Mouse (Mus musculus) hindbrain, embryonic 13.5 days (tissue): ENCODE results near the gene Gm20716. TPM values are rescaled to one million over a fixed set of nuclear protein-coding genes. Genes with fewer than 3 reads are reported as not detected.

Source experiments
- ATAC-seq: fragments of 200-750 bp; cut with Nextera tagmentation; 2 replicates; pipeline ENCODE4 v1.8.0; 2017; ENCODE audit warnings: moderate TSS enrichment; ENCODE audit not compliant: low FRiP score
- H3K27ac ChIP-seq: fragments of 300-500 bp; sonication (generic); 2 replicates; pipeline ENCODE4 v1.5.1; 2015; ENCODE audit warnings: inconsistent platforms, mild to moderate bottlenecking, moderate library complexity
- H3K27me3 ChIP-seq: fragments of 300-500 bp; sonication (generic); 2 replicates; pipeline ENCODE4 v1.6.1; 2015; ENCODE audit warnings: mild to moderate bottlenecking, inconsistent platforms
- H3K36me3 ChIP-seq: fragments of 300-500 bp; sonication (generic); 2 replicates; pipeline ENCODE4 v1.6.1; 2015; ENCODE audit warnings: mild to moderate bottlenecking, inconsistent platforms
- H3K4me1 ChIP-seq: fragments of 300-500 bp; sonication (generic); replicated peaks from 2 replicates; pipeline ENCODE4 v1.6.1; 2015; ENCODE audit warnings: inconsistent platforms
- H3K4me2 ChIP-seq: fragments of 300-500 bp; sonication (generic); 2 replicates; pipeline ENCODE4 v1.6.1; 2015; ENCODE audit warnings: inconsistent platforms, mild to moderate bottlenecking, moderate library complexity
- H3K4me3 ChIP-seq: fragments of 300-500 bp; sonication (generic); 2 replicates; pipeline ENCODE4 v1.5.1; 2015; ENCODE audit warnings: mild to moderate bottlenecking, inconsistent platforms
- H3K9ac ChIP-seq: fragments of 300-500 bp; sonication (generic); 2 replicates; pipeline ENCODE4 v1.6.1; 2015; ENCODE audit warnings: mild to moderate bottlenecking, inconsistent platforms
- H3K9me3 ChIP-seq: fragments of 300-500 bp; sonication (generic); 2 replicates; pipeline ENCODE4 v1.6.1; 2016; ENCODE audit warnings: inconsistent platforms
- WGBS: fragments of 180-500 bp; shearing (Covaris S2); methylation state at CpG from one replicate; pipeline ENCODE4 v1.1.7; 2015; 5-methylcytosine and 5-hydroxymethylcytosine counted together
- polyA plus RNA-seq: library from polyadenylated mRNA; unstranded; fragments of >200 nt; fragmentation: Nextera tagmentation; extraction: Ambion mirVana; gene quantifications from 2 replicates; pipeline ENCODE4 v1.2.1, GENCODE M21; 2015

The Gm20716 gene
- polyA plus RNA-seq, 1 experiment from 2014 or later = 23.1 TPM

DNA sequence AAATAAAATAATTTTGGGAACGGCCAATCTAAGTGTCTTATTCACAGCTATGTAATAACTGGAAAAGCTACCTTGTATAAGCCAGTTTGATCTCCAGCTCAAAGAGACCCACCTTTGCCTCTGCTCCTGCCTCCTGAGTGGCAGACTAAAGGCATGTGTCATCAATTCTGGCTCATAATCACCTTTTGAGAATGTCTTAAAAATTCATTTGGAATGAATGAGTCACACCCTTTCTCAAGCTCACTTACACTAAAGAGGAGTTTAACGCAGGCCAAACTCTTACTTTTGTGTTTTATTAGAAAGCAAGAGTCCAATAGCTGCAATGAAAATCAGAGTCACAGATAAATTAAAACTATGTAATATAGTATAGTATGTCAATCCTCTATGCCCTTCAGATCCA, 38.3 kb downstream of the Gm20716 start:
- peaks cover 77% of the 10 kb centered on the region for H3K4me1 ChIP-seq

GRCm38 (mm10) chr2:168175946-168176345, 54.2 kb downstream of the Gm20716 start:
- peaks cover 3% of the 10 kb centered on the region; the same call in 1 of the 2 replicates for H3K4me1 ChIP-seq
- H3K27me3 ChIP-seq = no peaks in the 10 kb centered on the region
- H3K9ac ChIP-seq = no peak overlapping the region
- H3K4me2 ChIP-seq = no peak overlapping the region
- no peak overlapping the region for H3K4me3 ChIP-seq
- peaks cover 22% of the 10 kb centered on the region for H3K36me3 ChIP-seq
- H3K27ac ChIP-seq = no peak overlapping the region
- no peak for ATAC-seq
- no peaks in the 10 kb centered on the region for H3K9me3 ChIP-seq
- 43% methylated on average over 7 of the region's 7 CpGs for WGBS

More for the DNA sequence above, 38.3 kb downstream of the Gm20716 start:
- no peak for ATAC-seq
- H3K27me3 ChIP-seq = no peaks in the 10 kb centered on the region
- peaks cover 10% of the 10 kb centered on the region for H3K36me3 ChIP-seq
- H3K27ac ChIP-seq = no peak overlapping the region
- 99% methylated on average over 2 of the region's 2 CpGs for WGBS
- H3K4me3 ChIP-seq = no peak overlapping the region
- H3K4me2 ChIP-seq = no peak overlapping the region
- H3K9me3 ChIP-seq = no peaks in the 10 kb centered on the region
- H3K9ac ChIP-seq = no peak overlapping the region

GRCm38 (mm10) chr2:168170167-168170685, 59.9 kb downstream of the Gm20716 start:
- H3K9me3 ChIP-seq = no peaks in the 10 kb centered on the region
- WGBS = 13% methylated on average over 13 of the region's 13 CpGs
- H3K36me3 ChIP-seq = peaks cover 2% of the 10 kb centered on the region; the same call in 1 of the 2 replicates
- peaks cover 18% of the 10 kb centered on the region for H3K4me1 ChIP-seq
- no peaks in the 10 kb centered on the region for H3K27me3 ChIP-seq
- H3K27ac ChIP-seq = peak overlapping the region; percentile 44; the same call in 1 of the 2 replicates
- peak overlapping the region; percentile 30 for H3K4me2 ChIP-seq
- H3K9ac ChIP-seq = no peak overlapping the region
- no peak overlapping the region for H3K4me3 ChIP-seq
- 0 out of 2 replicates have a peak, but pooled peaks have one; percentile 43 for ATAC-seq

DNA sequence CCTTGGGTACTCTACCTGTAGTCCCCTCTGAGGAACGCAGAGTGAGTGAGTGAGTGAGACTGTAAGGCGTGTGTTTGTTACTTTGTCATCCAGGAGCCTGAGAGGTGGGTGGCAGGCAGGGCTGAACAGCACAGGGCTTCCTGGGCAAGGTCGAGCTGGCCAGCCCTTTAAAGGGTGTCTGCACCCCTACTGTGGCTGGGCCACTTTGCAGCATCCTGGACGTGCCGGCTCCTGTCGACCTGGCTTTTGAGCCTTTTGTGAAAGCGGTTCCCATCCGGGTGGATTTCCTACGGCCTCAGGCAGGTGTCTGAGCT, 60.4 kb downstream of the Gm20716 start:
- Histone ChIP-seq H3K4me3 (no peak overlapping the region), H3K36me3 (no peaks in the 10 kb centered on the region), H3K27me3 (no peaks in the 10 kb centered on the region), H3K9me3 (no peaks in the 10 kb centered on the region), H3K4me1 (peaks cover 18% of the 10 kb centered on the region), H3K27ac (peak overlapping the region; percentile 44; the same call in 1 of the 2 replicates), H3K9ac (0 out of 2 replicates have a peak overlapping the region, but pooled peaks have one; percentile 19), H3K4me2 (peak overlapping the region; percentile 30)
- 5% methylated on average over 9 of the region's 9 CpGs for WGBS
- no peak for ATAC-seq

DNA sequence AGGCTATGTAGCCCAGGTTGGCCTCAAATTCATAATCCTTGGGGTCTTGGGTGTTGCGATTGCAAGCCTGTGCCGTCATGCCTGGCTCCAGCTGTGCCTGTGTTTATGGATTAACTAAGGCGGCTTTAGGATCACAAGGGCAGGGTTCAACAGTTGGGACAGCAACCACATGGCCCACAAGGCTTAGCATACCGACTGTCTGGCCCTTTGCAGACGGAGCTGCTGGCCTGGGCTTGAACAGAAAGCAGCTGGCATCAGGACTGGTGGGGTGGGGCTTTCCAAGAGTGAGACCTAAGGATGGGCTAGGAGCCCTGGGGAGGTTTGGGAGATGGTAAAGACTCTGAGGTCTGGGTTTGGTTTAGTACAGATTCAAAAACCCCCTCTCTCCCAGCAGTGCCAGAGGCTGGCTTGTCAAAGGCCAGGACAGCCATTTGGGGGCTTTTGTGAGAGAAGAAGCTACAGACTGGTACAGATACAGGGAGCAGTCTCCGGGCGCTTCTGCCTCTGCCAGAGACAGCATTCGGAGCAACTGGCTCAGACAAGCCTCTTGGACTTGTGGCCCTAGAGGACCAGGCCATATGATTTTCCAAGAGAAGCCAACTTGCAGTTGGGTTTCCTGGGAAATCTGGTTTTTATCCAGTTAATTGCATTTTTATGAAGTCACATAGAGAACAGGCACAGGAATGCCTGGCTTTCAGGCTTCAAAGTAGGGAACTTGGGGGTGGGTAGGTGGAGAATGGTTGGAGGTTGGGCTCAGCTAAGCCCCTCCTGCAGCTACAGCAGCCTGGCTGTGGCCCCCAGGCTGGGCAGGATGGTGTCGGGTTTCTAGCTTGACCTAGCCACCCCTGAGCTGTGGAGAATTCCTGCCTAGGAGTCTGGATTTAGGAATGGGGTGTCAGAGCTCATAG, 61.0 kb downstream of the Gm20716 start:
- Histone ChIP-seq H3K9me3 (no peaks in the 10 kb centered on the region), H3K4me2 (no peak overlapping the region), H3K27me3 (no peaks in the 10 kb centered on the region), H3K4me1 (peaks cover 18% of the 10 kb centered on the region), H3K9ac (0 out of 2 replicates have a peak overlapping the region, but pooled peaks have one; percentile 19), H3K36me3 (no peaks in the 10 kb centered on the region), H3K4me3 (no peak overlapping the region), H3K27ac (peak overlapping the region; percentile 44; the same call in 1 of the 2 replicates)
- 46% methylated on average over 9 of the region's 9 CpGs for WGBS
- ATAC-seq = peak; percentile 29; the same call in 1 of the 2 replicates

DNA sequence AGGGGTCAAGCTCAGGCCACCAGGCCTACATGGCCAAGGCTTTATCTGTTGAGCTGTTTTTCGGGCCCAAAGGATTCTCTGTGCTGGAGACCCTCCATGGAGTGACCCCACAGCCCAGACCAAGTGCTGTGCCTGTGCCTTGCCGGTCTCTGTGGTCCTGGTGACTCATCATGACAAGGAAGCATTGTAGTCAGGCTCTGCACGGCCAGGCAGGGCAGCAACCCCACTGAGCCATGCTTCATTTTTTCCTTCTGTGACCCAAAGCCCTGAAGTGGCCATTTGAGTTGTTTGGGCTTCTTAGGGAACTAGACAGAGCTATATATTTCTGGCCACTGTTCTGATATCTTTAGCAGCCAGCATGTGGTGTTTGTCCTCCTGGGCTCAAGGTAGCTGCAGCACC, 62.4 kb downstream of the Gm20716 start:
- no peak for ATAC-seq
- H3K27me3 ChIP-seq = 0 out of 2 replicates have a peak, but pooled peaks cover 2% of the 10 kb centered on the region
- H3K4me3 ChIP-seq = no peak overlapping the region
- H3K27ac ChIP-seq = no peak overlapping the region
- WGBS = 46% methylated on average over 3 of the region's 3 CpGs
- H3K9me3 ChIP-seq = no peaks in the 10 kb centered on the region
- no peak overlapping the region for H3K4me2 ChIP-seq
- no peaks in the 10 kb centered on the region for H3K36me3 ChIP-seq
- peaks cover 18% of the 10 kb centered on the region for H3K4me1 ChIP-seq
- no peak overlapping the region for H3K9ac ChIP-seq

DNA sequence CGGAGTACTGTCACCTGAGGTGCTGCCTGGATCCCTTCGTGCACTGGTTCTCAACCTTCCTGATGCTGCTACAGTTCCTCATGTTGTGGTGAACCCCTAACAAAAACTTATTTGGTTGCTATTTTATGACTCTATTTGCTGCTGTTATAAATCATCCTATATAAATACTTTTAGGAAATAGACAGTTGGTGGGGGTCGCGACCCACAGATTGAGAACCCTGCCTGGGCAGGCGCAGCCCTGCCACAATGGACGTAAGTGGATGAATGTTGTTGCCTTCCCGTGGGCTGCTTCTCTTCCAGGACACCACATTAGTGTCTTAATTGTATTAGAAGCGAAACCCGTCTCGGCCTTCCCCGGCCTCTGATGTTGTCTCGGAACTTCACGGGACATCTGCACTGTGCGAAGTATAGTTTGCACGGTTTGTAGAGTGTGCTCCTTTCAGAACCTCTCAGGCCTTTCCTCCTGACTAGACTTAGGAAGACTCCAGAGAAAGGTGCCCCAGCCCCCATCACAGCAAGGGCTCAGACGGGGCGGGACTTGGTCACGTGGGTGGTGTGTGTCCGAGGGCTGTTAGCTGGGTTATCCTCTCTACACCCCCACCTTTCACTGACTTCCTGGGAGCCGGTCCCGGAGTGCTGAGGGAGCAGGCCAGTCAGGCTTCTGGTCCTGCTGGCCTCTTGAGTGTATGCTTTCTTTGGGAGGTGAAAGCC, 63.3 kb downstream of the Gm20716 start:
- H3K9me3 ChIP-seq = no peaks in the 10 kb centered on the region
- 55% methylated on average over 21 of the region's 21 CpGs for WGBS
- H3K27ac ChIP-seq = no peak overlapping the region
- peaks cover 6% of the 10 kb centered on the region; the same call in 1 of the 2 replicates for H3K27me3 ChIP-seq
- no peak overlapping the region for H3K4me3 ChIP-seq
- H3K36me3 ChIP-seq = no peaks in the 10 kb centered on the region
- H3K4me2 ChIP-seq = no peak overlapping the region
- ATAC-seq = no peak
- no peak overlapping the region for H3K9ac ChIP-seq
- H3K4me1 ChIP-seq = peaks cover 23% of the 10 kb centered on the region

DNA sequence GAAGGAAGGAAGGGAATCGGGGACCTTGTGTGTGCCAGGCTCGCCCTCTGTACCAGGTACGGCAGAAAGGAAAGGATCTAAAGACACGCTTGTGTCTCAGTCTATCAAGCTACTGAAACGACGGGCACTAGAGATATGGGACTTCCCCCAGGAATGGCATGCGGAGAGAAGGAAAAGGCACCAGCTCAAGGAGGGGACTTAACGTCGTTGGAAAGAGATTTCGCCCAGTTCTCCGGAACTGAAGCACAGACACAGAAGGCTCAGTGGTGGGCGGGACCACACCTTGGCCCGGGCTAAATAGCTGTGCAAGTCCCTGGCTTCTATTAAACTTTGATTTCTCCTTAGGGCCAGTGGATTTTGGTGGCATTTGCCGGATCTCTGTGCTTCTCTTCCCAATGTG, 68.2 kb downstream of the Gm20716 start:
- H3K4me1 ChIP-seq = peaks cover 29% of the 10 kb centered on the region
- H3K9me3 ChIP-seq = no peaks in the 10 kb centered on the region
- H3K36me3 ChIP-seq = no peaks in the 10 kb centered on the region
- H3K27me3 ChIP-seq = peaks cover 22% of the 10 kb centered on the region
- no peak overlapping the region for H3K27ac ChIP-seq
- peak overlapping the region; percentile 49; the same call in 1 of the 2 replicates for H3K9ac ChIP-seq
- H3K4me2 ChIP-seq = peak overlapping the region; percentile 41
- peak overlapping the region; percentile 12 for H3K4me3 ChIP-seq
- no peak for ATAC-seq
- WGBS = 12% methylated on average over 14 of the region's 14 CpGs

DNA sequence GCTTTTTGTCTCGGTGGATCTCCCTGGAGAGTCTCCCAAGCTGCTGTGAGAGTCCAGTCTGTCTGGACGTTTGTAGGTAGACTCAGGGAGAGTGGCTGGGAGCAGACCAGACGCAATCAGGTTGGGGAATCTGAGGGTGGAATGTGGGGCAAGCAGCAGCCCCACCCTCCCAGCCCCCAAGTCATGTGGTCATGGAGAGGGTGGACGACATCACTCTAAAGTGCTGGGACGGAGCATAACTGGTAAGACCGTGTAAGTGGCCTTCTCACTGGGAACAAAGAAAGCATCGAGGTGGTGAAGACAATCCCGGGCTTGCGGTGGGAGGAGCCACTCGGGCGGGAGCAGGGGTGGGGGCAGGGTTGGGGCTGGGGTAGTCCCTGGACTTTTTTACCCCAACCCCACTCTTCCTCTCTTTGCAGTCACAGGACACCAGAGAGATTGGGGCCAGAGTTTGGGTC, 68.6 kb downstream of the Gm20716 start:
- H3K9me3 ChIP-seq = no peaks in the 10 kb centered on the region
- peaks cover 24% of the 10 kb centered on the region for H3K27me3 ChIP-seq
- peak overlapping the region; percentile 49; the same call in 1 of the 2 replicates for H3K9ac ChIP-seq
- no peaks in the 10 kb centered on the region for H3K36me3 ChIP-seq
- H3K4me3 ChIP-seq = peak overlapping the region; percentile 12
- ATAC-seq = peak; percentile 30; the same call in 1 of the 2 replicates
- H3K4me1 ChIP-seq = peaks cover 29% of the 10 kb centered on the region
- H3K4me2 ChIP-seq = peak overlapping the region; percentile 41
- H3K27ac ChIP-seq = no peak overlapping the region
- 3% methylated on average over 11 of the region's 11 CpGs for WGBS

DNA sequence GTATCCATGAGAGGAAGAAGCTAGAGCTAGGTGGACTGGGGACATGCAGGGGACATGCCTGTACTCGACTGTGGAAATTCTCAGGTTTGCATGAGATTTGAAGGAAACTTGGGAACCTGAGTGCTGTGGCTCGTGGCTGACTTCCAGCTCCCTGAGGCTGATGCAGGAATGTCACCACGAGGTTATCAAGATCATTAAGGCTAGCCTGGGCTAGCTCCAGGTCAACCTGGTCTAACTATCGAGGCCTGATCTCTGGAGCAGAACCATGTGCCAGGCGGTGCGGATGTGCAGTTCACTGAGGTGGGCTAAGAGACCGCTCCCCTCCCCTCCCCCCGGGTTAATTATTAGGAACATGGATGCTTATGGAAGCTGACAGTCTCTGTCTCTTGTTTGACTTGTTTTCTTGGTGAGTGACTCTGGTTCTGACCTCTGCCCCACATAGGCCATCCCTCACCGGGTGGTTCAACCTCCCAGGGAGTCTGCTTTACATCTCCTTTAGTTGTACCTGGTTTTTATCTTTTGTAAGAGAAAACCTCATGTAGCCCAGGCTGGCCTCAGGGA, 69.7 kb downstream of the Gm20716 start:
- no peak for ATAC-seq
- 87% methylated on average over 9 of the region's 9 CpGs for WGBS
- H3K9ac ChIP-seq = no peak overlapping the region

GRCm38 (mm10) chr2:168158911-168159711, 71.1 kb downstream of the Gm20716 start:
- no peak for ATAC-seq
- H3K4me1 ChIP-seq = peaks cover 43% of the 10 kb centered on the region
- H3K9me3 ChIP-seq = no peaks in the 10 kb centered on the region
- peak overlapping the region; percentile 53; the same call in 1 of the 2 replicates for H3K9ac ChIP-seq
- H3K27ac ChIP-seq = peak overlapping the region; percentile 52; the same call in 1 of the 2 replicates
- H3K27me3 ChIP-seq = peaks cover 24% of the 10 kb centered on the region
- H3K36me3 ChIP-seq = no peaks in the 10 kb centered on the region
- H3K4me3 ChIP-seq = peak overlapping the region; percentile 14
- 4% methylated on average over 25 of the region's 25 CpGs for whole genome bisulfite sequencing
- H3K4me2 ChIP-seq = peak overlapping the region; percentile 44

More for the DNA sequence above, 69.7 kb downstream of the Gm20716 start:
- no peaks in the 10 kb centered on the region for H3K36me3 ChIP-seq
- no peaks in the 10 kb centered on the region for H3K9me3 ChIP-seq
- peaks cover 24% of the 10 kb centered on the region for H3K27me3 ChIP-seq
- H3K4me3 ChIP-seq = no peak overlapping the region
- no peak overlapping the region for H3K4me2 ChIP-seq
- no peak overlapping the region for H3K27ac ChIP-seq
- H3K4me1 ChIP-seq = peaks cover 31% of the 10 kb centered on the region
